Mouse (Mus musculus) heart, embryonic 12.5 days (tissue): ENCODE measurements around the gene Sez6l. TPM values are rescaled to one million over a fixed set of nuclear protein-coding genes. Genes with fewer than 3 reads are reported as not detected.
A peak's percentile ranks its signal among the peaks of the same experiment; 100 is the strongest.

Experiments
- ATAC-seq: fragments of 200-750 bp; cut with Nextera tagmentation; 2 replicates; pipeline ENCODE4 v1.8.0; 2017; ENCODE audit warnings: moderate TSS enrichment, moderate library complexity; ENCODE audit not compliant: insufficient number of reproducible peaks, low FRiP score
- H3K27ac ChIP-seq: fragments of 300-500 bp; sonication (generic); 2 replicates; pipeline ENCODE4 v1.5.1; 2016; ENCODE audit warnings: mild to moderate bottlenecking, moderate library complexity; ENCODE audit not compliant: poor library complexity, severe bottlenecking
- H3K27me3 ChIP-seq: fragments of 300-500 bp; sonication (generic); replicated peaks from 2 replicates; pipeline ENCODE4 v1.6.1; 2016; ENCODE audit warnings: mild to moderate bottlenecking, moderate library complexity
- H3K36me3 ChIP-seq: fragments of 300-500 bp; sonication (generic); 2 replicates; pipeline ENCODE4 v1.6.1; 2016; ENCODE audit warnings: mild to moderate bottlenecking, moderate library complexity
- H3K4me1 ChIP-seq: fragments of 300-500 bp; sonication (generic); replicated peaks from 2 replicates; pipeline ENCODE4 v1.6.1; 2016; ENCODE audit warnings: mild to moderate bottlenecking
- H3K4me2 ChIP-seq: fragments of 300-500 bp; sonication (generic); 2 replicates; pipeline ENCODE4 v1.6.1; 2016; ENCODE audit warnings: mild to moderate bottlenecking, moderate library complexity
- H3K4me3 ChIP-seq: fragments of 300-500 bp; sonication (generic); 2 replicates; pipeline ENCODE4 v1.5.1; 2016; ENCODE audit warnings: mild to moderate bottlenecking
- H3K9ac ChIP-seq: fragments of 300-500 bp; sonication (generic); 2 replicates; pipeline ENCODE4 v1.6.1; 2016; ENCODE audit warnings: mild to moderate bottlenecking, moderate library complexity
- H3K9me3 ChIP-seq: fragments of 300-500 bp; sonication (generic); replicated peaks from 2 replicates; pipeline ENCODE4 v1.6.1; 2016; ENCODE audit warnings: mild to moderate bottlenecking, moderate library complexity
- WGBS: fragments of 180-500 bp; shearing (Covaris S2); methylation state at CpG from one replicate; pipeline ENCODE4 v1.1.7; 2016; 5-methylcytosine and 5-hydroxymethylcytosine counted together
- polyA plus RNA-seq: library from polyadenylated mRNA; unstranded; fragments of >200 nt; fragmentation: Nextera tagmentation; extraction: Ambion mirVana; gene quantifications from 2 replicates; pipeline ENCODE4 v1.2.1, GENCODE M21; 2016

Sez6l gene
- polyA plus RNA-seq, 1 experiment from 2014 or later, result 0.31 TPM

GRCm38 (mm10) chr5:112557396-112557795 lies 19.6 kb downstream of the Sez6l start:
- ATAC-seq, result no peak
- no peak overlapping the region for H3K4me3 ChIP-seq
- H3K27me3 ChIP-seq, result peaks cover 69% of the 10 kb centered on the region
- no peaks in the 10 kb centered on the region for H3K4me1 ChIP-seq
- WGBS, result 91% methylated on average over 4 of the region's 4 CpGs
- H3K9me3 ChIP-seq, result no peaks in the 10 kb centered on the region
- no peak overlapping the region for H3K27ac ChIP-seq
- no peak overlapping the region for H3K4me2 ChIP-seq
- no peak overlapping the region for H3K9ac ChIP-seq
- no peaks in the 10 kb centered on the region for H3K36me3 ChIP-seq

- Histone ChIP-seq H3K27ac (no peak overlapping the region), H3K9ac (no peak overlapping the region), H3K9me3 (no peaks in the 10 kb centered on the region), H3K4me1 (no peaks in the 10 kb centered on the region), H3K27me3 (peaks cover 68% of the 10 kb centered on the region), H3K36me3 (no peaks in the 10 kb centered on the region), H3K4me3 (no peak overlapping the region), H3K4me2 (no peak overlapping the region)
- ATAC-seq, result no peak
- WGBS, result 70% methylated on average over 3 of the region's 3 CpGs
These were observed 20.3 kb downstream of the Sez6l start for GRCm38 (mm10) chr5:112556640-112557039.

GRCm38 (mm10) chr5:112554508-112554907 lies 22.5 kb downstream of the Sez6l start:
- WGBS, result 60% methylated on average over 10 of the region's 10 CpGs
- H3K9me3 ChIP-seq, result no peaks in the 10 kb centered on the region

GRCm38 (mm10) chr5:112552786-112553185 lies 24.2 kb downstream of the Sez6l start:
- Histone ChIP-seq H3K4me1 (no peaks in the 10 kb centered on the region), H3K4me3 (no peak overlapping the region), H3K9me3 (no peaks in the 10 kb centered on the region), H3K9ac (no peak overlapping the region), H3K27me3 (peaks cover 54% of the 10 kb centered on the region), H3K27ac (no peak overlapping the region), H3K4me2 (no peak overlapping the region), H3K36me3 (no peaks in the 10 kb centered on the region)
- WGBS, result 83% methylated on average over 15 of the region's 15 CpGs
- ATAC-seq, result no peak

More at GRCm38 (mm10) chr5:112554508-112554907, 22.5 kb downstream of the Sez6l start:
- Histone ChIP-seq H3K4me3 (no peak overlapping the region), H3K27ac (no peak overlapping the region), H3K4me1 (no peaks in the 10 kb centered on the region), H3K27me3 (peaks cover 61% of the 10 kb centered on the region), H3K9ac (no peak overlapping the region), H3K36me3 (no peaks in the 10 kb centered on the region), H3K4me2 (no peak overlapping the region)
- no peak for ATAC-seq

GRCm38 (mm10) chr5:112551975-112552728 lies 24.8 kb downstream of the Sez6l start:
- Histone ChIP-seq H3K27ac (no peak overlapping the region), H3K9me3 (no peaks in the 10 kb centered on the region), H3K4me2 (no peak overlapping the region), H3K27me3 (peaks cover 58% of the 10 kb centered on the region), H3K9ac (no peak overlapping the region), H3K4me3 (no peak overlapping the region), H3K36me3 (no peaks in the 10 kb centered on the region), H3K4me1 (no peaks in the 10 kb centered on the region)
- 62% methylated on average over 17 of the region's 17 CpGs for WGBS
- ATAC-seq, result no peak

DNA sequence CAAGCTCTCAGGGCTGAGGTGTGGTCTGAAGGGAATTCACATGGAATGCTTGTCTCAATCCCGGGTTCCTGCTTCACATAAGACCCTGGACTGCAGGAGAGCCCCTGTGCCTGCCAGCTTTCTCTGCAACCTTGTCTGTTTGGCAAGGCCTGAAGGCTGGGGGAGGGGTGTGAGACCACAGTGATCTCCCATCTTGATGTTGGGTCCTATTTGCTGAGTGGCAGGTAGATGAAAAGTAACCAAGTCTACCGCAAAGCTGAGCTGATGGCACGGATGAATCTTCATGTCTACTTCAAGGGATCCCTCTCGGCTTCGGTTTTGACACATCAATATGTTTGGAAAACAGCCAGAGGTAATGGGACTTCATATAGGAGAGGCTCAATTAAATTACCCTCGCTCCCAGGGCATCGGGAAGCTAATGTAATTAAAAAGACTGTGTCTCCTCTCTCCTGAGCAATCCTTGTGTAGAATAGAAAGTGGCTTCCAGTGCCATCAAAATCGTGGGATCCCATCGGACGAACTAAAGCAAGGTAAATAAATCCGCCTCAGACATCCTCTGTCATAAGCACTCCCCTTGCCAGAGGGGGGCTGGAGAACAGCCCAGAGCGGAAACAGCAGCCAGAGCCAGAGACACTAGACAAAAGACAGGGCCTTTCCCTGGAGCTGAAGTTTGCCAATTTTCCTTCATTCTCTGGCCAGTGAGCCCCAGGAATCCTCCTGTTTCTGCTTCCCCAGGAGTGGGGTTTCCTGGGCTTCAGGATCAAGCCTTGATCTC lies 28.0 kb downstream of the Sez6l start:
- Histone ChIP-seq H3K9me3 (no peaks in the 10 kb centered on the region), H3K4me2 (no peak overlapping the region), H3K36me3 (no peaks in the 10 kb centered on the region), H3K9ac (no peak overlapping the region), H3K4me3 (no peak overlapping the region), H3K4me1 (no peaks in the 10 kb centered on the region), H3K27ac (no peak overlapping the region), H3K27me3 (peaks cover 38% of the 10 kb centered on the region)
- 70% methylated on average over 12 of the region's 12 CpGs for WGBS
- 0 out of 2 replicates have a peak, but pooled peaks have one; percentile 51 for ATAC-seq

GRCm38 (mm10) chr5:112546771-112547170 lies 30.2 kb downstream of the Sez6l start:
- Histone ChIP-seq H3K36me3 (no peaks in the 10 kb centered on the region), H3K4me1 (peaks cover 4% of the 10 kb centered on the region; the same call in 1 of the 2 replicates), H3K27ac (no peak overlapping the region), H3K9ac (no peak overlapping the region), H3K27me3 (peaks cover 42% of the 10 kb centered on the region), H3K4me3 (no peak overlapping the region), H3K4me2 (no peak overlapping the region), H3K9me3 (no peaks in the 10 kb centered on the region)
- 61% methylated on average over 6 of the region's 6 CpGs for WGBS
- no peak for ATAC-seq

DNA sequence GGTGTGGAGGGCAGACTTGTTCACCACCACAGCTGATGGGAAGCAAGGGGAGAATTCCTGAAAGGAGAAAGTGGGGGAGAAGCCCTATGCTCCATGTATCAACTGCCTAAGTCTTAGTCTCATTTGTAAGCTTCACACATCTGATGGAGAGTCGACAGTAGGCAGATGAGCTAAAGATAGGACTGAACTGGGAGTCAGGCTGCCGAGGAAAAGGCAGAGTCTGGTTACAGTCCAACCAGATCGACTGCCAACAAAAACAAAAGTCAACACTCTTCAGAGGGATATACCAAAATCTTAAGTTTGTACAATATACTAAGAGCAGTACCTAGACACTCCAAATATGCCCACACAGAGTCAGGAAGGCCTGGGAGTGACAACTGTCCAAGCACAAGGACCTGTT lies 38.7 kb downstream of the Sez6l start:
- Histone ChIP-seq H3K9ac (no peak overlapping the region), H3K4me2 (no peak overlapping the region), H3K9me3 (no peaks in the 10 kb centered on the region; the same call in 1 of the 2 replicates), H3K36me3 (no peaks in the 10 kb centered on the region), H3K4me3 (no peak overlapping the region), H3K27me3 (peaks cover 48% of the 10 kb centered on the region), H3K4me1 (peaks cover 10% of the 10 kb centered on the region), H3K27ac (no peak overlapping the region)
- ATAC-seq, result no peak
- 44% methylated on average over 3 of the region's 3 CpGs for WGBS

DNA sequence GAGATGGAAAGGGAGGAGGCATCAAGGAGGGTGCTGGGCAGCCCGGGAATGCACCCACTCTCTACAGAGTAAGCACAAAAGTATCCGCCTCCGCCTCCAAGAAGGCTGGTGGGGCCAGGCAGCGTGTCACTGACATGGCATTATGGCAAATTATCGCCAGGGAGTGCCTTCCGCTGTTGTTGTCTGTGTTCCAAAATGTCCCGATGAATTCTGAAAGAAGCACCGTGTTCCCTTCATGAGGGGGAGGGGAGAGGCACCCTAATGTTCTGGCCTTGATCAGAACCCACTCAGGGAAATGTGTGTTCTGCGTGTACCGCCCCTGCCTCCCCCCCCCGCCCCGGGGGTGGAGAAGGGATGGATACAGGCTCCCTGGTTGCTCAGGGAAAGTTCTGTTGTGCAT lies 41.1 kb downstream of the Sez6l start:
- Histone ChIP-seq H3K4me1 (peaks cover 8% of the 10 kb centered on the region; the same call in 1 of the 2 replicates), H3K9me3 (peaks cover 7% of the 10 kb centered on the region), H3K9ac (no peak overlapping the region), H3K4me3 (no peak overlapping the region), H3K36me3 (no peaks in the 10 kb centered on the region), H3K27ac (no peak overlapping the region), H3K4me2 (no peak overlapping the region), H3K27me3 (peaks cover 59% of the 10 kb centered on the region)
- 69% methylated on average over 12 of the region's 12 CpGs for WGBS
- ATAC-seq, result no peak

GRCm38 (mm10) chr5:112534146-112534545 lies 42.8 kb downstream of the Sez6l start:
- peaks cover 8% of the 10 kb centered on the region; the same call in 1 of the 2 replicates for H3K4me1 ChIP-seq
- 54% methylated on average over 11 of the region's 11 CpGs for WGBS
- H3K4me3 ChIP-seq, result no peak overlapping the region
- no peak overlapping the region for H3K9ac ChIP-seq
- H3K27ac ChIP-seq, result no peak overlapping the region
- H3K36me3 ChIP-seq, result no peaks in the 10 kb centered on the region
- no peak for ATAC-seq
- H3K27me3 ChIP-seq, result peaks cover 70% of the 10 kb centered on the region
- H3K9me3 ChIP-seq, result peaks cover 7% of the 10 kb centered on the region
- no peak overlapping the region for H3K4me2 ChIP-seq

GRCm38 (mm10) chr5:112533312-112534075 lies 43.5 kb downstream of the Sez6l start:
- Histone ChIP-seq H3K4me2 (no peak overlapping the region), H3K4me1 (peaks cover 8% of the 10 kb centered on the region; the same call in 1 of the 2 replicates), H3K27me3 (peaks cover 74% of the 10 kb centered on the region), H3K9me3 (peaks cover 7% of the 10 kb centered on the region), H3K27ac (no peak overlapping the region), H3K36me3 (no peaks in the 10 kb centered on the region), H3K4me3 (no peak overlapping the region), H3K9ac (no peak overlapping the region)
- WGBS, result 40% methylated on average over 16 of the region's 16 CpGs
- no peak for ATAC-seq
